Mouse (Mus musculus) heart, embryonic 13.5 days (tissue): Measurements from ENCODE around the gene Cnot10. TPM values are rescaled to one million over a fixed set of nuclear protein-coding genes. Genes with fewer than 3 reads are reported as not detected.

Experiments used
- ATAC-seq: fragments of 200-750 bp; cut with Nextera tagmentation; 2 replicates; pipeline ENCODE4 v1.8.0; 2017; ENCODE audit warnings: moderate TSS enrichment; ENCODE audit not compliant: insufficient number of reproducible peaks, low FRiP score, low TSS enrichment; ENCODE audit errors: extremely low read depth
- H3K27ac ChIP-seq: fragments of 300-500 bp; sonication (generic); replicated peaks from 2 replicates; pipeline ENCODE4 v1.5.1; 2015; ENCODE audit warnings: moderate library complexity, mild to moderate bottlenecking, inconsistent platforms
- H3K27me3 ChIP-seq: fragments of 300-500 bp; sonication (generic); replicated peaks from 2 replicates; pipeline ENCODE4 v1.6.1; 2015; ENCODE audit warnings: mild to moderate bottlenecking, inconsistent platforms
- H3K36me3 ChIP-seq: fragments of 300-500 bp; sonication (generic); 2 replicates; pipeline ENCODE4 v1.6.1; 2015; ENCODE audit warnings: mild to moderate bottlenecking, inconsistent platforms
- H3K4me1 ChIP-seq: fragments of 300-500 bp; sonication (generic); 2 replicates; pipeline ENCODE4 v1.6.1; 2015; ENCODE audit warnings: inconsistent platforms
- H3K4me2 ChIP-seq: fragments of 300-500 bp; sonication (generic); 2 replicates; pipeline ENCODE4 v1.6.1; 2015; ENCODE audit warnings: inconsistent platforms, mild to moderate bottlenecking, moderate library complexity
- H3K4me3 ChIP-seq: fragments of 300-500 bp; sonication (generic); 2 replicates; pipeline ENCODE4 v1.5.1; 2015; ENCODE audit warnings: moderate library complexity, mild to moderate bottlenecking, inconsistent platforms
- H3K9ac ChIP-seq: fragments of 300-500 bp; sonication (generic); 2 replicates; pipeline ENCODE4 v1.6.1; 2015; ENCODE audit warnings: inconsistent platforms, mild to moderate bottlenecking, moderate library complexity
- H3K9me3 ChIP-seq: fragments of 300-500 bp; sonication (generic); 2 replicates; pipeline ENCODE4 v1.6.1; 2016; ENCODE audit warnings: inconsistent platforms
- WGBS: fragments of 180-500 bp; shearing (Covaris S2); methylation state at CpG from one replicate; pipeline ENCODE4 v1.1.7; 2015; ENCODE audit warnings: mixed read lengths; 5-methylcytosine and 5-hydroxymethylcytosine counted together
- polyA plus RNA-seq: library from polyadenylated mRNA; unstranded; fragments of >200 nt; fragmentation: Nextera tagmentation; extraction: Ambion mirVana; gene quantifications from 2 replicates; pipeline ENCODE4 v1.2.1, GENCODE M21; 2015

Cnot10 gene
- polyA plus RNA-seq, 1 experiment from 2014 or later: 35.1 TPM

DNA sequence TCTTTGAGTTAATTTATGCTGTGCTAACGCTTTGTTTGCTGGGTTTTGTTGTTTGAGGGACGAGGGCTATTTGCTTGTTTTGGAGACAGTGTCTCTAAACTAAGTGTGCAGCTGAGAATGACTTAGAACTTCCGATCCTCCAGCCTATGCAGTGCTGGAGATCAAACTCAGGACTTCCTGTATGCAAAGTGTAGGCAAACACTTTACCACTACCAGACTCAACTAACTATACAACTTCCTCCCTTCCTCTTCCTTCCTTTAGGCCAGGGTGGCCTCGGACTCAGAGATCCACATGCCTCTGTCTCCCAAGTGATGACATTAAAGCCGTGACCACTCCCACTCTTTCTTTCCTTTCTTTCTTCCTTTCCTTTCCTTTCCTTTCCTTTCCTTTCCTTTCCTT, 66.5 kb downstream of the Cnot10 start:
- Histone ChIP-seq H3K4me3 (no peak overlapping the region), H3K9ac (no peak overlapping the region), H3K36me3 (no peaks in the 10 kb centered on the region), H3K27me3 (peaks cover 54% of the 10 kb centered on the region), H3K4me2 (no peak overlapping the region), H3K4me1 (0 out of 2 replicates have a peak, but pooled peaks cover 4% of the 10 kb centered on the region), H3K27ac (no peak overlapping the region), H3K9me3 (no peaks in the 10 kb centered on the region)
- no peak for ATAC-seq
- WGBS: 53% methylated on average over 5 of the region's 5 CpGs

DNA sequence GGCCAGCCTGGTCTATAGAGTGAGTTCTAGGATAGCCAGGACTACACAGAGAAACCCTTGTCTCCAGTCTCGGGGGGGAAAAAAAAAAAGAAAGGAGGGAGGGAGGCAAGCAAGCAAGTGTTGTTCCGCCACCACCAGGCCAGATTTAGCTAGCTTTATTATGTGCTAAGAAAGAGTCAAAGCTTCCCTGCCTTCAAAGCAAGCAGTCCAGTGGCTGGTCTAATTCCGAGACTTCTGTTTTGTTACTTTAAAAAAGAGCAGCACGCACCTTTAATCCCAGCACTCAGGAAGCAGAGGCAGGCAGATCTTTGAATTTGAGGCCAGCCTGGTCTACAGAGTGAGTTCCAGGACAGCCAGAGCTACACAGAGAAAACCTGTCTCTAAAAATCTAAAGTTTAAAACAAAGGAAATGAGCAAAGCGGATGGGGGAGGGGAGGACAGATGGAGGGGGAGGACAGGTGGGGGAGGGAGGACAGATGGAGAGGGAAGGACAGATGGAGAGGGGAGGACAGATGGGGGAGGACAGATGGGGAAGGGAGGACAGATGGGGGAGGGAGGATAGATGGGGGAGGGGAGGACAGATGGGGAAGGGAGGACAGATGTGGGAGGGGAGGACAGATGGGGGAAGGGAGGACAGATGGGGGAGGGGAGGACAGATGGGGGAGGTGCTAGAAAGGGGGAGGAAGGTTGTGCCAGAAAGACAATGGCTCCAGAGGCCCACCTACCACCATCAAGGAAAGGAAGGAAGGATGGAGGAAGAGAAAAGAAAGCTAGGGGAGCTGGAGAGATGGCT, 71.1 kb downstream of the Cnot10 start:
- Histone ChIP-seq H3K4me2 (no peak overlapping the region), H3K9ac (no peak overlapping the region), H3K4me3 (no peak overlapping the region), H3K4me1 (peaks cover 9% of the 10 kb centered on the region; the same call in 1 of the 2 replicates), H3K27ac (no peak overlapping the region), H3K36me3 (no peaks in the 10 kb centered on the region), H3K9me3 (no peaks in the 10 kb centered on the region), H3K27me3 (peaks cover 48% of the 10 kb centered on the region)
- WGBS: 76% methylated on average over 5 of the region's 5 CpGs
- ATAC-seq: no peak

DNA sequence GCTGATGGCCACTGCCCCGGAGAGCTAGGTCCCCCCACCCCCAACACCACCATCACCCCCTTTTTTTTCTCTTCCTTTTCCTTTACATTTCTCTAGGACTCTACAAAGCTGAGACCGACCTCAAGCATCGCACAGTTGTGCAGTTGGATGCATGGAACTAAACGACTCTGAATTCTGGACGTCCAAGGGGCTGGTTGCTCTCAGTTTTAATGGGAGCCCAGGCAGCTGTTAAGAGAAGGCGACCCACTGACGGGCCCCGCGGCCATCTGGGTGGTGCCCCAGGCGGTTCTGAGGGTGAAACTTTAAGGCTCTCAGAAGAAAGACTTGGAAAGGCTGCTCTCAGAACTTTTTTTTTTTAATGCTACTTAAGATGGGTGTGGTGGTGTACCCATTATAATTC, 75.3 kb downstream of the Cnot10 start:
- H3K27ac ChIP-seq: no peak overlapping the region
- H3K4me2 ChIP-seq: peak overlapping the region; percentile 92
- H3K4me3 ChIP-seq: peak overlapping the region; percentile 66
- H3K36me3 ChIP-seq: no peaks in the 10 kb centered on the region
- H3K9ac ChIP-seq: peak overlapping the region; percentile 80
- ATAC-seq: no peak
- H3K27me3 ChIP-seq: peaks cover 68% of the 10 kb centered on the region
- peaks cover 34% of the 10 kb centered on the region for H3K4me1 ChIP-seq
- no peaks in the 10 kb centered on the region for H3K9me3 ChIP-seq
- 4% methylated on average over 10 of the region's 10 CpGs for WGBS

DNA sequence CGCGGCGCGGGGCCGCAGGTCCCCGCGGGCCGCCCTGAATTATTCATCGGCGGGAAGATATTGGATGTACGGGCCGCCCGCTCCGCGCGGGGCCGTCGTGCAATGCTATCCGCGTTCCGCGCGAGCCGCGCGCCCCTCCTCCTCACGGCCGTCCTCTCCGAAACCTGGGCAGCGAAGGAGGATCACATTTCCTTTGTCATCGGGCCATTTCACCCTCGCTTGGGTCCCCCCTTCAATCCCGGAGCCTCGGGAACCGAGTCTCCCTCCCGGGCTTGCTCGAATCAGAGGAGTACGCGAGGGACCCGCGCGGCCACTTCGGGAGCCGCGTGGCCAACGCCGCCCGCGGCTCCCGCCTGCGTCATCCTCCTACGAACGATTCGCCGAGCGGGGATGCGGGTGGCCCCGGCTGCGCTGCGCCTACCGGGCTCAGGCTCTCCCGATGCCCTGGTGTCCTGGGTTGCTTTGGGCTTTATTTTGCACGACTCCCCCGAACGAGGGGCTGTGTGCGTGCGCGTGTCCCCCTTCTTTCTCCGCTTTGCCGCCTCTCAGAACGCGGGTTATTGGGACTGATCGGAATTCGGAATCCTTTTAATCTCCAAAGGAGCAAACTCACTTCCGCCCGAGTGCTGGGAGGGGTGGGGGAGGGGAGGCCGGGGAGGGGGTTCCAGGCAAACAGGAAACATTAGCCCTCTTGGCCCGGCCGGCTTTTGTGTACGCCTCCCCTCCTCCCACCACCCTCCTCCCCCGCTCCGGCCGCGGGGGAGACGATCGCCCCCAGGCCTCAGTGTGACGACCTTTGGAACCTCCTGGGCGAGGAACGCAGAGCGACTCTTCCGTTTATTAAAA, 76.0 kb downstream of the Cnot10 start, which contains the start of gene Trim71:
Gene Trim71 (minus strand): TSS at position 609 of the 846 bp plus-strand sequence.
- Histone ChIP-seq H3K9me3 (no peaks in the 10 kb centered on the region), H3K4me2 (peak within 1 kb of the TSS; percentile 92), H3K4me3 (peak within 1 kb of the TSS; percentile 66), H3K36me3 (no peaks in the 10 kb centered on the region), H3K27me3 (peaks cover 75% of the 10 kb centered on the region), H3K4me1 (peaks cover 34% of the 10 kb centered on the region), H3K27ac (no peak within 1 kb of the TSS), H3K9ac (peak within 1 kb of the TSS; percentile 80)
- no peak for ATAC-seq
- WGBS: under 1% methylated on average over 91 of the region's 91 CpGs

- H3K9me3 ChIP-seq: no peaks in the 10 kb centered on the region
- peaks cover 81% of the 10 kb centered on the region for H3K27me3 ChIP-seq
- H3K27ac ChIP-seq: no peak overlapping the region
- H3K9ac ChIP-seq: peak overlapping the region; percentile 80
- under 1% methylated on average over 96 of the region's 122 CpGs for WGBS
- no peaks in the 10 kb centered on the region for H3K36me3 ChIP-seq
- peak overlapping the region; percentile 66 for H3K4me3 ChIP-seq
- peak overlapping the region; percentile 92 for H3K4me2 ChIP-seq
- peaks cover 34% of the 10 kb centered on the region for H3K4me1 ChIP-seq
- ATAC-seq: no peak
Observed at GRCm38 (mm10) chr9:114562919-114563751, 76.8 kb downstream of the Cnot10 start.

DNA sequence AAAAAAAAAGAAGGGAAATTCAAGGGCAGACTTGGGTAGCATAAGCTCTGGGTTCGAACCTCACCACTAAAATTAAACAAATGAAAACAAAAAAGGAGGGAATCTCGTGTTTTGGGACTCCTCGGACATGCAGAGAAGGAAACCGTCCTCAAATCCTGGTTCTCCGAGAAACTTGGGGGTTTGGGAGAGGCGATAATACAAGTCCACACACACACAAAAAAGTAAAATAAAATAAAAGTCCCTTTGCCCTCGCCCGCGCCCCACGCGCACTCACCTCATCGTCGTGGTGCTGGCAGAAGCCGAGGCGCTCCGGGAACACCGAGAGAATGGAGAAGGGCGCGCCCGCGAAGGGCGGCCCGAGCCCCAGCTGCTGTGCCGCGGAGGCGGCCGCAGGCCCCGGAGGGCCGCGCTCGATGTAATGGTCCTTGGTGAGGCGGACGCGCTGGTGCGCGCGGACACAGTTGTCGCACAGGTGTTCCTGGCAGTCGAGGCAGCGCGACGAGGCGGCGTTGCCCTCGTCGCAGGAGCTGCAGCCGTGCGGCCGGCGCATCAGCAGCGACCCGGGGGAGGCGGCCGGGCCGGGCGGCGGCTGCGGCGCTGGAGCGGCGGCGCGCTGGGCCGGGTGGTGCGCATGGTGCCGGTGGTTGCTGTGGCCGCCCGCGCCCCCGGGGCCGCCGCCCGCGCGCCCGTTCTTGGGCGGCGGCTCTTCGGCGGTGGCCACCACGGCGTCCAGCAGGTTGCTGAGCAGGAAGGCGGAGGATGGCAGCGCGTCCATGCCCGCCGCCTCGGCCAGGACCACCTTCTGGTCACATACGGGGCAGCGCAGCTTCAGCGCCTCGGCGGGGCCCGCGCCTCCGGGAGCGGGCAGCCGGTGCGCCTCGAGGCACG, 77.7 kb downstream of the Cnot10 start:
- Histone ChIP-seq H3K4me1 (peaks cover 34% of the 10 kb centered on the region), H3K27me3 (peaks cover 86% of the 10 kb centered on the region), H3K9ac (peak overlapping the region; percentile 80), H3K4me2 (peak overlapping the region; percentile 92), H3K9me3 (no peaks in the 10 kb centered on the region), H3K36me3 (no peaks in the 10 kb centered on the region), H3K4me3 (peak overlapping the region; percentile 66), H3K27ac (no peak overlapping the region)
- ATAC-seq: no peak
- WGBS: under 1% methylated on average over 101 of the region's 101 CpGs

GRCm38 (mm10) chr9:114561671-114561971, 78.4 kb downstream of the Cnot10 start:
- H3K4me2 ChIP-seq: peak overlapping the region; percentile 92
- H3K4me1 ChIP-seq: peaks cover 38% of the 10 kb centered on the region
- peak overlapping the region; percentile 66 for H3K4me3 ChIP-seq
- no peak for ATAC-seq
- no peak overlapping the region for H3K27ac ChIP-seq
- H3K9me3 ChIP-seq: no peaks in the 10 kb centered on the region
- no peaks in the 10 kb centered on the region for H3K36me3 ChIP-seq
- peak overlapping the region; percentile 80 for H3K9ac ChIP-seq
- H3K27me3 ChIP-seq: peaks cover 90% of the 10 kb centered on the region
- WGBS: 3% methylated on average over 12 of the region's 12 CpGs

DNA sequence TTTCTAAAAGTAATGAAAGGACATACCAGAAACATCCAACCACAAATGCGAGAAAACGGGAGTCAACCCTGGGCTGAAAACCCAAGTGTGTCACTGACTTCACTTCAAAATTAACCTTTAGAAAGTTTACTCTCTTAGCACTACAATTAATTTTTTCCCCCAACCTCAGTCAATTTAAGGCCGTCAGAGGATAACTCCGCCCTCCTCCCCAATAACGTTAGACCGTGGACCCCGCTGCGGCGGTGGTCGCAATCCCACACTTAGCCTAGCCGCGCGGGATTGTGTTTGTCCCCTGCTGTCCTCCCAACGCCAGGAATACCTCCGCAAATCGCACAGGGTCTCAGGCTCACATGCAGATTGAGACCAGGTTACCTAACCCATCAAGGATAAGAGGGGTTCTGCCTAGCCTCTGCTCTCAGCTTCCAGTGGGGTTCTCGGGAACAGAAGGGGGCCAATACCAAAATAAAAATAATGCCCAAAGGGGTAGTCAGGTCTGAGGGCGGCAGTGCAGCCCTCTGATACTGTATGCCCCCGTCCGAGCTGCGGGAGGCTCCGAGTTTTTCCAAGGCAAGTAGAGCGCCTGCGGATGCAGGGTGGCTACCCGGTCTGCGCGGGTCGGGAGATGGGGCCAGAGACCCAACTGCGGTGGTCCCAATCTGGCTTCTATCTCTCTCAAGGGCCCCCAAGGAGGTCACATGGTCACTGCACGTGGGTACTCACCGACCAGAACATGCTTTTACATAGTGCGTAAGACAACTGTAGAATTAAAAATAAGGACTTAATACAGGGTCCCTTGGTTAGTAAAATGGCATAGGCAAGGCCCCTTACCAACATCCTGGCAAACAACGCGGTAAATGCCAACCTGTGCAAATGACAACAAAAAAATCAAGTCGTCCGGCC, 79.0 kb downstream of the Cnot10 start:
- Histone ChIP-seq H3K9me3 (no peaks in the 10 kb centered on the region), H3K4me2 (peak overlapping the region; percentile 92), H3K4me3 (peak overlapping the region; percentile 66), H3K4me1 (peaks cover 42% of the 10 kb centered on the region), H3K27ac (no peak overlapping the region), H3K36me3 (no peaks in the 10 kb centered on the region), H3K27me3 (peaks cover 92% of the 10 kb centered on the region), H3K9ac (peak overlapping the region; percentile 80)
- ATAC-seq: no peak
- WGBS: 3% methylated on average over 36 of the region's 36 CpGs

- WGBS: 35% methylated on average over 7 of the region's 7 CpGs
- Histone ChIP-seq H3K36me3 (no peaks in the 10 kb centered on the region), H3K9me3 (no peaks in the 10 kb centered on the region), H3K27ac (no peak overlapping the region), H3K27me3 (peaks cover 99% of the 10 kb centered on the region), H3K4me3 (peak overlapping the region; percentile 66; the same call in 1 of the 2 replicates), H3K9ac (no peak overlapping the region), H3K4me1 (peaks cover 42% of the 10 kb centered on the region), H3K4me2 (peak overlapping the region; percentile 92)
- ATAC-seq: no peak
Observed at GRCm38 (mm10) chr9:114560141-114560540, 79.8 kb downstream of the Cnot10 start.
